Mouse (Mus musculus): ENCODE data around the gene Krt7.

DNA sequence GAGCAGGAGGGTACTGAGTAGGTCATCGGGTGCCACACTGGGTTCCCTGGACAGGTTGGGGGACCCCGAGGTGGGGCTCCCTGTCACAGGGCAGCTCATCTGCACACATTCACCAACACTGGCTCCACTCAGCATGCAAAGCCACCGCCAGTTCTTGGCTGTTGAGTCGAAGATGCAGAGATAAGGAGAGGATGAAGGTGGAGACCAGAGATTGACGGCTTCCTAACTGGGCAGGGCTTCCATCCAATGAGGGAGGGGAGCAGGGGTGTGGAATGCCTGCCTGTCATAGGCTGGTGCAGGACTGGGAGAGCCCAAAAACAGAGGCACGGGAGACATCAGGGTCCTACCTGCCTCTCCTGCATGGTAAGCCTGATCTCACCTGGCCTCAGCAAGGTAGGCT lies 46.4 kb upstream of the Krt7 start:
- TF ChIP-seq POLR2A (IDR thresholded peaks at IDR 0.05; ENCODE audit: control insufficient read depth, extremely low read depth, insufficient read depth, low read length, poor library complexity) (no peak), CTCF (IDR thresholded peaks at IDR 0.05; ENCODE audit: borderline replicate concordance, control insufficient read depth, extremely low read depth, insufficient read depth, low read length, poor library complexity) (no peak)

All from thymus, adult 2 months (tissue).